Mouse (Mus musculus): Measurements from ENCODE around the gene Entpd5. TPM values are rescaled to one million over a fixed set of nuclear protein-coding genes. Genes with fewer than 3 reads are reported as not detected.

The Entpd5 gene
- polyA plus RNA-seq (2015; fragmentation: Nextera tagmentation; extraction: Ambion mirVana): 6.5 and 7.0 TPM in 2 replicates

GRCm38 (mm10) chr12:84408819-84409507 lies at the start of gene Entpd5, which contains the start of gene Bbof1:
TSS of gene Entpd5 (minus strand) at chr12:84409029.
TSS of gene Bbof1 (plus strand) at chr12:84409071.

GRCm38 (mm10) chr12:84450718-84451646 lies 42.2 kb upstream of the Entpd5 start, which contains the start of the genes Aldh6a1 and Lin52:
TSS of gene Aldh6a1 (minus strand) at chr12:84451004.
TSS of gene Lin52 (plus strand) at chr12:84451422.

GRCm38 (mm10) chr12:84416834-84417604 lies 8.2 kb upstream of the Entpd5 start, which contains the start of gene Rnf113a2:
TSS of gene Rnf113a2 (plus strand) at chr12:84417196.

GRCm38 (mm10) chr12:84361555-84362489 lies 47.0 kb downstream of the Entpd5 start, which contains the start of the genes Coq6 and Fam161b:
TSS of gene Coq6 (plus strand) at chr12:84361657.
TSS of gene Fam161b (minus strand) at chr12:84361833.

Other genes with a start within 250 kb of the Entpd5 start
- 6.1 and 6.8 TPM in 2 replicates for gene Elmsan1, start 190.1 kb downstream of the Entpd5 start, polyA plus RNA-seq (2015; fragmentation: Nextera tagmentation; extraction: Ambion mirVana)
- 24.6 and 25.1 TPM in 2 replicates for gene Ptgr2, start 123.8 kb downstream of the Entpd5 start, polyA plus RNA-seq (2015; fragmentation: Nextera tagmentation; extraction: Ambion mirVana)
- gene Zfp410, start 92.2 kb downstream of the Entpd5 start, polyA plus RNA-seq (2015; fragmentation: Nextera tagmentation; extraction: Ambion mirVana): 45.0 and 48.5 TPM in 2 replicates
- 20.7 and 21.5 TPM in 2 replicates for gene Coq6, start 47.4 kb downstream of the Entpd5 start, polyA plus RNA-seq (2015; fragmentation: Nextera tagmentation; extraction: Ambion mirVana)
- gene Fam161b, start 47.2 kb downstream of the Entpd5 start, polyA plus RNA-seq (2015; fragmentation: Nextera tagmentation; extraction: Ambion mirVana): 0.97 and 1.4 TPM in 2 replicates
- gene Bbof1, start within 50 bp of the Entpd5 start, polyA plus RNA-seq (2015; fragmentation: Nextera tagmentation; extraction: Ambion mirVana): 0.53 and 0.63 TPM in 2 replicates
- 23.2 and 26.2 TPM in 2 replicates for gene Rnf113a2, start 8.2 kb upstream of the Entpd5 start, polyA plus RNA-seq (2015; fragmentation: Nextera tagmentation; extraction: Ambion mirVana)
- 8.4 and 11.7 TPM in 2 replicates for gene Aldh6a1, start 42.0 kb upstream of the Entpd5 start, polyA plus RNA-seq (2015; fragmentation: Nextera tagmentation; extraction: Ambion mirVana)
- gene Lin52, start 42.4 kb upstream of the Entpd5 start, polyA plus RNA-seq (2015; fragmentation: Nextera tagmentation; extraction: Ambion mirVana): 12.8 and 14.9 TPM in 2 replicates
- not detected in 2 replicates for gene Vsx2, start 160.7 kb upstream of the Entpd5 start, polyA plus RNA-seq (2015; fragmentation: Nextera tagmentation; extraction: Ambion mirVana)
- 4.4 and 5.3 TPM in 2 replicates for gene Abcd4, start 208.4 kb upstream of the Entpd5 start, polyA plus RNA-seq (2015; fragmentation: Nextera tagmentation; extraction: Ambion mirVana)
- gene Vrtn, start 232.0 kb upstream of the Entpd5 start, polyA plus RNA-seq (2015; fragmentation: Nextera tagmentation; extraction: Ambion mirVana): not detected in 2 replicates